Mouse (Mus musculus) T-helper 17 cell (primary cell): ENCODE measurements around the gene Gramd2.
"Not testable (repeated sequence)": the region's sequence is repeated elsewhere in the genome, so short reads cannot be mapped to it uniquely, and the experiment has no call there.

Experiments used
- in situ Hi-C, 2 experiments: fragments of 300-600 bp; cut with MboI, MseI; formaldehyde crosslinking; loops; 1 replicate in 1 of 2; 2 replicates in 1 of 2; pipeline ENCODE4 v1.15.1; 2025; ENCODE audit warnings: high pct_unique_total_duplicates in 2 of 2

Gramd2 gene

GRCm38 (mm10) chr9:59718237-59718636 lies 38.3 kb downstream of the Gramd2 start:
- in situ Hi-C loops, result no loop called here

GRCm38 (mm10) chr9:59721144-59721543 lies 41.2 kb downstream of the Gramd2 start:
- in situ Hi-C loops, result loop anchor here in 1 of 2 experiments (5.0 kb wide), 1 partner anchor 226 kb away; no protein-coding TSS in a partner anchor

GRCm38 (mm10) chr9:59723096-59723657 lies 43.2 kb downstream of the Gramd2 start:
- in situ Hi-C loops, result loop anchor here in 1 of 2 experiments (5.0 kb wide), 1 partner anchor 224 kb away; no protein-coding TSS in a partner anchor

- in situ Hi-C loops, result loop anchor here in 1 of 2 experiments (5.0 kb wide), 1 partner anchor 223 kb away; no protein-coding TSS in a partner anchor
Measured at GRCm38 (mm10) chr9:59723791-59724442, 44.0 kb downstream of the Gramd2 start.

GRCm38 (mm10) chr9:59725515-59725914 lies 45.6 kb downstream of the Gramd2 start:
- in situ Hi-C loops, result no loop called here

- in situ Hi-C loops, result no loop called here
Measured at GRCm38 (mm10) chr9:59727569-59728286, 47.8 kb downstream of the Gramd2 start.

GRCm38 (mm10) chr9:59731136-59731535 lies 51.2 kb downstream of the Gramd2 start:
- in situ Hi-C loops, result no loop called here

- in situ Hi-C loops, result no loop called here
Measured at GRCm38 (mm10) chr9:59733075-59733474, 53.1 kb downstream of the Gramd2 start.

- in situ Hi-C loops, result loop anchor here in 1 of 2 experiments (5.0 kb wide), 1 partner anchor 227 kb away; the partner anchor contains the start of gene Nr2e3
Measured at GRCm38 (mm10) chr9:59735394-59735793, 55.5 kb downstream of the Gramd2 start.

- in situ Hi-C loops, result no loop called here
Measured at GRCm38 (mm10) chr9:59740593-59740992, 60.6 kb downstream of the Gramd2 start.

GRCm38 (mm10) chr9:59743903-59744302 lies 64.0 kb downstream of the Gramd2 start:
- in situ Hi-C loops, result no loop called here

- in situ Hi-C loops, result no loop called here
Measured at GRCm38 (mm10) chr9:59748387-59748786, 68.4 kb downstream of the Gramd2 start.

- in situ Hi-C loops, result no loop called here
Measured at GRCm38 (mm10) chr9:59748969-59749368, 69.0 kb downstream of the Gramd2 start.

GRCm38 (mm10) chr9:59749581-59750265 lies 69.8 kb downstream of the Gramd2 start:
- in situ Hi-C loops, result no loop called here

GRCm38 (mm10) chr9:59750267-59751065 lies 70.5 kb downstream of the Gramd2 start, which contains the start of the genes Senp8 and Myo9a:
Gene Senp8 (minus strand): TSS chr9:59750710.
Gene Myo9a (plus strand): TSS chr9:59750896.
- in situ Hi-C loops, result no loop called here

- in situ Hi-C loops, result no loop called here
Measured at GRCm38 (mm10) chr9:59751066-59751581, 71.2 kb downstream of the Gramd2 start.

GRCm38 (mm10) chr9:59751966-59752365 lies 72.0 kb downstream of the Gramd2 start:
- in situ Hi-C loops, result no loop called here

GRCm38 (mm10) chr9:59755199-59755598 lies 75.3 kb downstream of the Gramd2 start:
- in situ Hi-C loops, result no loop called here

- in situ Hi-C loops, result not testable (repeated sequence)
Measured at GRCm38 (mm10) chr9:59757016-59757415, 77.1 kb downstream of the Gramd2 start.

GRCm38 (mm10) chr9:59760515-59760914 lies 80.6 kb downstream of the Gramd2 start:
- in situ Hi-C loops, result no loop called here
